Mouse (Mus musculus): ENCODE results near the gene Cenpc1.

DNA sequence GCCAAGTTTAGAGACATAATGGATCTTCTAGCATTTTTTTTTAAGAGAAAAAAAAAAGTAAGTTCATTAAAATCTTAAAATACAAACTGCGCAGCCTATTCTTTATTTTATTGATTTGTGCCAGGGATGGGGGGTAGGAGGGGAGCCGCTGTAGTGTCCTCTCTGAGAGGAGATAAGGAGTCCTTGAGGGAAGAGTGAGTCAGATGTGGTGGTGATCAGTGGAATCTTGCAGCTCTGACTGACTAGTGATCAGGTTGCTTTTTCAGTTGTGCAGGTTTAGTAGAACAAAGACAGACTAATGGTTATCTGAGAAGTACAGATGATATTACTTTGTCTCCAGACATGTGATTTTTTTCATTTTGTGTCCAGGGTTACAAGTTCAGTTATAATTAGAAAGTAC is 47.7 kb upstream of the Cenpc1 start:
- TF ChIP-seq CTCF (IDR thresholded peaks at IDR 0.05; ENCODE audit: borderline replicate concordance, control insufficient read depth, extremely low read depth, insufficient read depth, low read length, poor library complexity) (no peak), POLR2A (IDR thresholded peaks at IDR 0.05; ENCODE audit: control insufficient read depth, extremely low read depth, insufficient read depth, low read length, poor library complexity) (no peak)

Measured in thymus, adult 2 months (tissue).